Mouse (Mus musculus) hindbrain, embryonic 11.5 days (tissue): Measurements from ENCODE around the gene Cdk19. TPM values are rescaled to one million over a fixed set of nuclear protein-coding genes. Genes with fewer than 3 reads are reported as not detected.

Experiments used
- ATAC-seq: fragments of 200-750 bp; cut with Nextera tagmentation; 2 replicates; pipeline ENCODE4 v1.8.0; 2017; ENCODE audit warnings: mild to moderate bottlenecking, moderate TSS enrichment, moderate library complexity; ENCODE audit not compliant: low FRiP score
- DNase-seq: peaks from one replicate; pipeline ENCODE4 v3.0.0-alpha.2; 2015; ENCODE audit warnings: low spot score
- H3K27ac ChIP-seq: fragments of 300-500 bp; sonication (generic); 2 replicates; pipeline ENCODE4 v1.5.1; 2014; ENCODE audit warnings: mild to moderate bottlenecking, low read depth, low read length
- H3K27me3 ChIP-seq: fragments of 300-500 bp; sonication (generic); 2 replicates; pipeline ENCODE4 v1.6.1; 2014; ENCODE audit warnings: mild to moderate bottlenecking, low read length, moderate library complexity, mixed read lengths; ENCODE audit not compliant: control insufficient read depth, insufficient read depth
- H3K36me3 ChIP-seq: fragments of 300-500 bp; sonication (generic); 2 replicates; pipeline ENCODE4 v1.6.1; 2014; ENCODE audit warnings: mild to moderate bottlenecking, low read length, moderate library complexity, mixed read lengths; ENCODE audit not compliant: control insufficient read depth, insufficient read depth
- H3K4me1 ChIP-seq: fragments of 300-500 bp; sonication (generic); replicated peaks from 2 replicates; pipeline ENCODE4 v1.6.1; 2014; ENCODE audit warnings: low read length, mixed read lengths; ENCODE audit not compliant: control insufficient read depth, insufficient read depth
- H3K4me2 ChIP-seq: fragments of 300-500 bp; sonication (generic); replicated peaks from 2 replicates; pipeline ENCODE4 v1.6.1; 2014; ENCODE audit warnings: mild to moderate bottlenecking, low read depth, low read length
- H3K4me3 ChIP-seq: fragments of 300-500 bp; sonication (generic); 2 replicates; pipeline ENCODE4 v1.5.1; 2014; ENCODE audit warnings: low read depth, low read length
- H3K9ac ChIP-seq: fragments of 300-500 bp; sonication (generic); 2 replicates; pipeline ENCODE4 v1.6.1; 2014; ENCODE audit warnings: low read depth, low read length
- H3K9me3 ChIP-seq: fragments of 300-500 bp; sonication (generic); 2 replicates; pipeline ENCODE4 v1.6.1; 2016; ENCODE audit warnings: low read length; ENCODE audit not compliant: control insufficient read depth
- WGBS: fragments of 180-500 bp; shearing (Covaris S2); extraction: QIAGEN DNeasy Blood & Tissue Kit; methylation state at CpG from one replicate; pipeline ENCODE4 v1.1.7; 2014; 5-methylcytosine and 5-hydroxymethylcytosine counted together
- polyA plus RNA-seq: library from polyadenylated mRNA; unstranded; fragments of >200 nt; fragmentation: Nextera tagmentation; extraction: Ambion mirVana; gene quantifications from 2 replicates; pipeline ENCODE4 v1.2.1, GENCODE M21; 2014

Gene Cdk19
- polyA plus RNA-seq, 1 experiment from 2014 or later = 9.0 TPM

- 98% methylated on average over 2 of the region's 2 CpGs for WGBS
- no peak overlapping the region for H3K4me3 ChIP-seq
- no peaks in the 10 kb centered on the region for H3K9me3 ChIP-seq
- H3K27me3 ChIP-seq = no peaks in the 10 kb centered on the region
- H3K9ac ChIP-seq = no peak overlapping the region
- H3K36me3 ChIP-seq = no peaks in the 10 kb centered on the region
- ATAC-seq (no peak), DNase-seq (no peak)
- H3K4me1 ChIP-seq = no peaks in the 10 kb centered on the region
- H3K27ac ChIP-seq = no peak overlapping the region
- no peak overlapping the region for H3K4me2 ChIP-seq
These were observed 54.2 kb downstream of the Cdk19 start for GRCm38 (mm10) chr10:40393447-40394143.

- Histone ChIP-seq H3K4me2 (no peak overlapping the region), H3K9me3 (no peaks in the 10 kb centered on the region), H3K4me1 (no peaks in the 10 kb centered on the region), H3K27me3 (no peaks in the 10 kb centered on the region), H3K9ac (no peak overlapping the region), H3K27ac (no peak overlapping the region), H3K4me3 (no peak overlapping the region), H3K36me3 (no peaks in the 10 kb centered on the region)
- DNase-seq (no peak), ATAC-seq (no peak)
- 89% methylated on average over 3 of the region's 3 CpGs for WGBS
These were observed 59.5 kb downstream of the Cdk19 start for GRCm38 (mm10) chr10:40398842-40399241.

GRCm38 (mm10) chr10:40399328-40399727, 60.0 kb downstream of the Cdk19 start:
- no peaks in the 10 kb centered on the region for H3K4me1 ChIP-seq
- no peak overlapping the region for H3K4me2 ChIP-seq
- ATAC-seq (no peak), DNase-seq (no peak)
- WGBS = 85% methylated on average over 2 of the region's 2 CpGs
- no peaks in the 10 kb centered on the region for H3K9me3 ChIP-seq
- no peak overlapping the region for H3K4me3 ChIP-seq
- H3K9ac ChIP-seq = no peak overlapping the region
- no peak overlapping the region for H3K27ac ChIP-seq
- no peaks in the 10 kb centered on the region for H3K36me3 ChIP-seq
- H3K27me3 ChIP-seq = no peaks in the 10 kb centered on the region

GRCm38 (mm10) chr10:40400293-40400692, 60.9 kb downstream of the Cdk19 start:
- Histone ChIP-seq H3K9ac (no peak overlapping the region), H3K9me3 (no peaks in the 10 kb centered on the region), H3K4me2 (no peak overlapping the region), H3K4me3 (no peak overlapping the region), H3K27ac (no peak overlapping the region), H3K4me1 (no peaks in the 10 kb centered on the region), H3K27me3 (no peaks in the 10 kb centered on the region), H3K36me3 (no peaks in the 10 kb centered on the region)
- 87% methylated on average over 4 of the region's 4 CpGs for WGBS
- ATAC-seq (no peak), DNase-seq (no peak)

- Histone ChIP-seq H3K36me3 (no peaks in the 10 kb centered on the region), H3K9me3 (no peaks in the 10 kb centered on the region), H3K4me1 (no peaks in the 10 kb centered on the region), H3K27me3 (no peaks in the 10 kb centered on the region), H3K4me3 (no peak overlapping the region), H3K9ac (no peak overlapping the region), H3K27ac (no peak overlapping the region), H3K4me2 (no peak overlapping the region)
- WGBS = 93% methylated on average over 3 of the region's 3 CpGs
- no peak for ATAC-seq
- no peak for DNase-seq
These were observed 67.3 kb downstream of the Cdk19 start for GRCm38 (mm10) chr10:40406655-40407054.

- Histone ChIP-seq H3K36me3 (no peaks in the 10 kb centered on the region), H3K4me1 (no peaks in the 10 kb centered on the region), H3K9me3 (no peaks in the 10 kb centered on the region), H3K27me3 (no peaks in the 10 kb centered on the region), H3K9ac (no peak overlapping the region), H3K4me3 (no peak overlapping the region), H3K4me2 (no peak overlapping the region), H3K27ac (no peak overlapping the region)
- no peak for DNase-seq
- WGBS = 92% methylated on average over 2 of the region's 2 CpGs
- no peak for ATAC-seq
These were observed 70.0 kb downstream of the Cdk19 start for GRCm38 (mm10) chr10:40409336-40409735.

GRCm38 (mm10) chr10:40411370-40411769, 72.0 kb downstream of the Cdk19 start:
- no peaks in the 10 kb centered on the region for H3K27me3 ChIP-seq
- H3K4me1 ChIP-seq = no peaks in the 10 kb centered on the region
- DNase-seq (no peak), ATAC-seq (no peak)
- H3K4me3 ChIP-seq = no peak overlapping the region
- WGBS = 91% methylated on average over 2 of the region's 2 CpGs
- no peak overlapping the region for H3K4me2 ChIP-seq
- H3K9me3 ChIP-seq = no peaks in the 10 kb centered on the region
- no peak overlapping the region for H3K9ac ChIP-seq
- H3K27ac ChIP-seq = no peak overlapping the region
- H3K36me3 ChIP-seq = no peaks in the 10 kb centered on the region

GRCm38 (mm10) chr10:40416944-40417343, 77.6 kb downstream of the Cdk19 start:
- no peak for ATAC-seq
- no peak overlapping the region for H3K9ac ChIP-seq
- H3K4me3 ChIP-seq = no peak overlapping the region
- no peaks in the 10 kb centered on the region for H3K27me3 ChIP-seq
- no peak for DNase-seq
- H3K27ac ChIP-seq = no peak overlapping the region
- no peaks in the 10 kb centered on the region for H3K9me3 ChIP-seq
- WGBS = 88% methylated on average over 7 of the region's 7 CpGs
- H3K36me3 ChIP-seq = no peaks in the 10 kb centered on the region
- H3K4me1 ChIP-seq = no peaks in the 10 kb centered on the region
- H3K4me2 ChIP-seq = no peak overlapping the region

GRCm38 (mm10) chr10:40419841-40420240, 80.5 kb downstream of the Cdk19 start:
- Histone ChIP-seq H3K9ac (no peak overlapping the region), H3K27me3 (no peaks in the 10 kb centered on the region), H3K4me3 (no peak overlapping the region), H3K4me2 (no peak overlapping the region), H3K4me1 (no peaks in the 10 kb centered on the region), H3K36me3 (no peaks in the 10 kb centered on the region), H3K27ac (no peak overlapping the region), H3K9me3 (no peaks in the 10 kb centered on the region)
- ATAC-seq (no peak), DNase-seq (no peak)
- 82% methylated on average over 4 of the region's 4 CpGs for WGBS
